Mouse (Mus musculus) cerebellum, adult 2 months (tissue): ENCODE measurements around the gene Ak2.

Experiments used
- CTCF ChIP-seq: fragments of 200-500 bp; IDR thresholded peaks from 2 replicates; pipeline ENCODE4 v1.5.1; 2011; ENCODE audit warnings: low read depth, mild to moderate bottlenecking, control low read depth, low read length, moderate library complexity, borderline replicate concordance; ENCODE audit not compliant: insufficient read depth
- POLR2A ChIP-seq: fragments of 200-500 bp; IDR thresholded peaks from 2 replicates; pipeline ENCODE4 v1.6.1; 2011; ENCODE audit warnings: low read length, control low read depth, borderline replicate concordance; ENCODE audit not compliant: insufficient read depth

GRCm38 (mm10) chr4:129013151-129013864 lies 21.6 kb downstream of the Ak2 start:
- no peak for TF ChIP-seq POLR2A
- TF ChIP-seq CTCF: no peak
